Mouse (Mus musculus) G1E (cell line): ENCODE results near the gene Rsu1.

Experiments used
- CTCF ChIP-seq: IDR thresholded peaks from 2 replicates; pipeline ENCODE4 v1.5.1; 2012; ENCODE audit warnings: low read depth, low read length, inconsistent platforms, mixed read lengths
- GATA1 ChIP-seq: IDR thresholded peaks from 2 replicates; pipeline ENCODE4 v1.6.1; 2012; ENCODE audit warnings: borderline replicate concordance, low read length, inconsistent platforms, mixed read lengths

- TF ChIP-seq CTCF, result no peak
- no peak for TF ChIP-seq GATA1
These were observed 93.4 kb downstream of the Rsu1 start for GRCm38 (mm10) chr2:13177698-13178395.
